Mouse (Mus musculus): Measurements from ENCODE around the gene Rab3a. TPM values are rescaled to one million over a fixed set of nuclear protein-coding genes. Genes with fewer than 3 reads are reported as not detected.

The Rab3a gene
- total RNA-seq (2021) = 10 to 100 TPM; 58.9 to 59.7 TPM
- long read RNA-seq, experiment 1, transcript Rab3a-201 (5 exons, 1,363 nt) = major isoform, 22 of 52 reads
- long read RNA-seq, experiment 1, transcript Rab3a-203 (4 exons, 1,556 nt) = minor isoform, 6 of 52 reads
- long read RNA-seq, experiment 1, partial matches to known transcripts = 10 of 52 reads
- long read RNA-seq, experiment 1, other reads (novel, unspliced or antisense) = 14 of 52 reads
- long read RNA-seq, experiment 2, transcript Rab3a-203 (4 exons, 1,556 nt) = minor isoform, 7 of 71 reads
- long read RNA-seq, experiment 2, transcript Rab3a-201 (5 exons, 1,363 nt) = major isoform, 36 of 71 reads
- long read RNA-seq, experiment 2, partial matches to known transcripts = 11 of 71 reads
- long read RNA-seq, experiment 2, other reads (novel, unspliced or antisense) = 16 of 71 reads

- DNase-seq (ENCODE audit: low spot score in 2 of 2) = peak; percentile 80 to 90
Observed at GRCm38 (mm10) chr8:70754043-70754870, at the start of gene Rab3a. TSS of gene Rab3a (plus strand) at chr8:70754679.

DNA sequence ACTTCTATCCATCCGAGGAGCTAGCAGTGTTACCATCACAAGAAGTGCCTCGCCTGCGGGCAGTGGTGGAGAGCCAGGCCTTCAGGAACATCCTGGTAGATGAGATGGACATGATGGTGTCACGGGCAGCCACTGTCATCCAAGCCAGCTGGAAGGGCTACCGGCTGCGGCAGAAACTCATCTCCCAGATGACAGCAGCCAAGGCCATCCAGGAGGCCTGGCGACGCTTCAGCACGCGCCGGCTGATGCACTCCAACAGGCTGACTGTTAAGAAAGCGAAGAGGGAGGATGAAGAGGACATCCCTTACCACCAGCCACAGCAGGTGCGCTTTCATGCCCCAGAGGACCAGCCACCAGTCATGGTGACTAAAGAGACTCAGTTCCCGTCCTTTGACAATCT lies 46.2 kb upstream of the Rab3a start:
- DNase-seq (ENCODE audit: low spot score in 2 of 2) = no peak

DNA sequence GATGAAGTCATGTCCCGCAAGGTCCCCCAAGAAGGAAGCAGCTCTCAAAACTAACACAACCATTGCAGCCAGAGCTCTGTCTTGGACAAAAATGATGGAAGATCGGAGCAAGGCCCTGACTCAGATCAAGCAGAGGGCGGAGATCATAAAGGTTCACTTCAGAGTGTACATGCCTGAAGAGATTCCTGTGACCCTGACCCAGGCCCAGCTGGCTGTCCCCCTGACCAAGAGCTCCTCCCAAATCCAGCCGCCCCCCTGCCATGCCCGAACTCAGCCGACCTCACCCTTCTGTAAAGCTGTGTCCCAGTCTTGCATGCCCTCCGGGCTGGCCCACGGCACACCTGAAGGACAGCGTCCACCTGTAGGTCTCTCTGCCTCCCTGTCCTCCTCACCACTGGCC lies 44.7 kb upstream of the Rab3a start:
- DNase-seq (ENCODE audit: low spot score in 2 of 2) = no peak

DNA sequence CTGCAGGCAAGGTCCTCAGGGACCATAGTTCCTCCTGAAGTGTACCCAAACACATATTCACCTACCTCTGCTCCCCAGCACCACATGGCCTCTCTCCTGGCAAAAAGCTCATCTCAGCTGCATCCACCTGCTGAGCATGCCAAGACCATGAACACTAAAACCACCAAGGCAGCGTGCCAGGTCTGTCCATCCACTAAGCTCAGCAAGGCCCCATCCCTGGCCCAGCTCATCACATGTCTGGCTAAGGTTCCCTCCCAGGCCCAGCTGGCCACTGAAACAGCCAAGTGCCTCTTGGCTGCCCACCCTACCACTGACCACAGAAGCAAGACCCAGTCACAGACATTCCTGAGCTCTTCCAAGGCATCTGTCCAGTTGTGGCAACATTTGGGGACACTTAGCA lies 44.2 kb upstream of the Rab3a start:
- no peak for DNase-seq (ENCODE audit: low spot score in 2 of 2)

DNA sequence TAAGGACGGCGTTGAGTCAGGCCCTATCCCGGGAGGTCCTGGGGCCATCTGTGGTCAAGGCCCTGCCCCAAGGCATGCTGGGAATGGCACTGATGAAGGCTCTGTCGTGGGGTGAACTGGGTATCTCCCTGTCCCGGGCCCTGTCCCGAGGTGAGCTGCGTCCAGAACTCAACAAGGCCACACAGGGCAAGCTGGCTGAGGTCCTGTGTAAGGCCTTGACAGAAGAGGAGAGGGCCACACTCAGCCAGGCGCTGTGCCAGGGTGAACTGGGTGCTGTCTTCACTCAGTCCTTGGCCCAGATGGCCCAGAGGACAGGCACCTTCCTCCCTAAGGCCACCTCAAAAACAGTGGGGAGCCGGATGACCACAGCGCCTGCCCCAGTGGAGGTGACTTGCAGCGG lies 43.4 kb upstream of the Rab3a start:
- no peak for DNase-seq (ENCODE audit: low spot score in 2 of 2)

GRCm38 (mm10) chr8:70713991-70714390 lies 40.5 kb upstream of the Rab3a start:
- DNase-seq (ENCODE audit: low spot score in 2 of 2) = no peak

DNA sequence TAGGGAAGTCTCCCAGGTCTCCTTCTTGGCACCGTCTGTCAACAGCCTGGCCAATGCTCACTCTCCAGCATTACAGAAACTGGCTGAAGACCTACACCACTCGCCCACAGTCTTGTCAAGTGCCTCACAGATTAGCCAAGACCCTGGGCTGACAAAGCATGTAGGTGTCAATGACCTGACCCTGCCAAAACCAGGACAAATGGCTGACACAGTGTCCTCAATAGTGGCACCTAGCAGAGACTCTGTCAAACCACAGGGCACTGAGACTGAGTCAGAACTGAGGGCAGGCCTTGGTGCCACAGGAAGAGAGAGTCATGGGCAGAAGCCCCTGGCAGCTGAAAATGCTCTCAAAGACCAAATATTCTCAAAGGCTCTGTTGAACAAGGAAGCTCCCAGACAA lies 39.4 kb upstream of the Rab3a start:
- no peak for DNase-seq (ENCODE audit: low spot score in 2 of 2)

DNA sequence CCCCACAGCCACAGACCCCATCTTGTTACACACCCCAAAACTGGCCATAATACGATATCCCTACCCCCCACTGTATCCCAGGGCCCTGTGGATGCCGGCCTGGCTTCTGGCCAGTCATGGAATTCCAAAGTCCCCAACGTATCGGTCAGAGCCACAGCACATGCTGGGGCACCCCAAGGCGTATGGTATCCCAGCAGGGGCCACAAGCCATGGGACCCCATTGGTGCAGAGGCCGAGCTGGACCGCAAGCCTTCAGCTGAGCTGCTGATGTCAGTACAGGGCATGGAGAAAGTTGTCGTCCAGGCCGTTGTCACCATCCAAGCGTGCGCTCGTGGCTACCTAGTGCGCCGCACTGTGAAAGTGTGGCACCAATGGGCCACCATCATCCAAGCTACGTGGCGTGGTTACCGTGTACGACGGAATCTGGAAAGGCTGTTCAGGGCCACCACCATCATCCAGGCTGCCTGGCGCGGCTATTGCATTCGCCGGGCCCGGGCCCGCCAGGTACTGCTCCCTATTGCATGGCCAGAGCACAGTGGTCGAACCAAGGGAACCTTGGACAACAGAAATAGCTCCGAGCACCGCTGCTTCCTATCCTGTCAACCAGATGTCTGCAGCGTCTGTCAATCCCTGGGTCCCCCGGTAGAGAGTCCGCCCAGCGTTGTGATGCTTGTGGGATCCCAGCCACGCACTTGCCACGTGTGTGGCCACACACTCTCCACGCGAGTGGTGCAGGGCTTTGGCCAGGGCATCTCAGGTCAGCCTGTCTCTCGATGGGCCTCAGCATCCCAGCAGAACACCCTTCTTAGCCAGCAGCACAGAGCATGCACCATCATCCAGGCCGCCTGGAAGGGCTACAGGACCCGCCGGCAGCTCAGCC lies 37.7 kb upstream of the Rab3a start:
- no peak for DNase-seq (ENCODE audit: low spot score in 2 of 2)

DNA sequence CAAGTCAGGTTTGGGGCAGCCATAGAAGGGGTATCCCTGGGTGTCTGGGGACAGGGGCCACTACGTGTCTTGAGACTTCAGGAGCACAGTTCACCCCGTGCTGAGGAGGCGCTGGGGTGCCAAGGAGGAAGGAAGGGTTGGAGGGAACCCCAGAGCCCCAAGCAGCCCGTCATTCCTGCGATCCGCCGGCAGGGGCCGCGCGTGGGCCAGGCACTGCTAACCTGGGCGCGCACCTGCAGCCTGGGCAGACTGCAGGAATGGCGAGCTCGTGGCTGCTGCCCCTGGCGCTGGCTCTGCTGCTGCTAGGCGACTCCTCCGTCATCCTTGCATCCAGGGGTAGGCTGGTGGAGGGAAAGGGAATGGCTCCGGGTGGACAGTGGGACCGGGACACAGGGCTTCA lies 36.2 kb upstream of the Rab3a start, which contains the start of gene Gm3336:
TSS of gene Gm3336 (plus strand) at position 247 of the 400 bp plus-strand sequence.
- no peak for DNase-seq (ENCODE audit: low spot score in 2 of 2)

GRCm38 (mm10) chr8:70719796-70720270 lies 34.6 kb upstream of the Rab3a start:
- no peak for DNase-seq (ENCODE audit: low spot score in 2 of 2)

GRCm38 (mm10) chr8:70720739-70721138 lies 33.7 kb upstream of the Rab3a start:
- DNase-seq (ENCODE audit: low spot score in 2 of 2) = peak; percentile 58 to 63

DNA sequence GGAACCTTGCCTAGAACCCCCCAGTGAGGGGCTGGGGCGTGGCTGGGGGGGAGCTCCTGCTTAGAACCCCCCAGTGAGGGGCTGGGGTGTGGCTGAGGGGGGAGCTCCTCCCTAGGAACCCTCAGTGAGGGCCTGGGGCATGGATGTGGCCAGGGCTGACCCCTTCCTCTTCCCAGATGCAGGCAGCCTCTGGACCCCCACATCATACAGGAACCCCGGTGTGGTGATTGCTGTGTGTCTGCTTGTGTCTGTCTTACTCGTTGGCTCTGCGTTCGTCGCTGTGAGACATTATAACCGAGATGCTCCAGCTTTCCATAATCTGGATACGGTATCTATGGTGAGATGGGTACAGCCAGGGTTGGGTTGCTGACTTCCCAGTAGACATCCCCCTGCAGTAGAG lies 32.9 kb upstream of the Rab3a start:
- DNase-seq (ENCODE audit: low spot score in 2 of 2) = no peak

GRCm38 (mm10) chr8:70723486-70724210 lies 30.8 kb upstream of the Rab3a start, which contains the start of gene Pde4c:
TSS of gene Pde4c (plus strand) at chr8:70723720.
- no peak for DNase-seq (ENCODE audit: low spot score in 2 of 2)

- DNase-seq (ENCODE audit: low spot score in 2 of 2) = no peak
Observed at GRCm38 (mm10) chr8:70724216-70724615, 30.3 kb upstream of the Rab3a start.

DNA sequence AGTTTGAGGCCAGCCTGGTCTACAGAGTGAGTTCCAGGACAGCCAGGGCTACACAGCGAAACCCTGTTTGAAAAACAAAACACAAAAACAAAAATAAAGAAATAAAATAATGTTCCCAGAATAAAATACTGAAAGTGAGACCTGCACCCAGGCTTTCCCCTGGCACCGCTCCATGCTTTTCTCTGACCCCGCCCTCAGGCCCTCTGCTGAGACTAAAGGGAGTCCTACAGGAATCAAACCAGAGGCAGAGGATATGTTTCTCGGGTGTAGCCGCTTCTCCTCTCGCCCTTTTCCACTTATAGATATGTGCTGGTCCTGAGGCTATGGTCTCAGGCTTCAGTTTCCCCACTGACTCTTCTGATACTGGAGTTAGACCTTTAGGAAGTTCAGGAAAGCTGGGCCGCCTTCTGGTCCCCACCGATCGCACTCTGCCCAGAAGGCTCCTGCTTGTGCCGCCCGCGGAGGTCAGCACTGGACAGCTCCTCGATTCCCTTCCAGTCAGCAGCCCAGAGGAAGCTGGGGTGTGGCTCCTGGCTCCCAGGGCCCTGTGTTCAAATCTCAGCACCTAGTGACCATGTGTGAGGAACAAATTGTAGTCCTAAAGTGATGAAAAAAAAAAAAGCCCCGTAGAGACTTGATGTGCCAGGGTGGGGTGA lies 28.6 kb upstream of the Rab3a start:
- DNase-seq (ENCODE audit: low spot score in 2 of 2) = no peak

- no peak for DNase-seq (ENCODE audit: low spot score in 2 of 2)
Observed at GRCm38 (mm10) chr8:70726721-70727120, 27.8 kb upstream of the Rab3a start.

DNA sequence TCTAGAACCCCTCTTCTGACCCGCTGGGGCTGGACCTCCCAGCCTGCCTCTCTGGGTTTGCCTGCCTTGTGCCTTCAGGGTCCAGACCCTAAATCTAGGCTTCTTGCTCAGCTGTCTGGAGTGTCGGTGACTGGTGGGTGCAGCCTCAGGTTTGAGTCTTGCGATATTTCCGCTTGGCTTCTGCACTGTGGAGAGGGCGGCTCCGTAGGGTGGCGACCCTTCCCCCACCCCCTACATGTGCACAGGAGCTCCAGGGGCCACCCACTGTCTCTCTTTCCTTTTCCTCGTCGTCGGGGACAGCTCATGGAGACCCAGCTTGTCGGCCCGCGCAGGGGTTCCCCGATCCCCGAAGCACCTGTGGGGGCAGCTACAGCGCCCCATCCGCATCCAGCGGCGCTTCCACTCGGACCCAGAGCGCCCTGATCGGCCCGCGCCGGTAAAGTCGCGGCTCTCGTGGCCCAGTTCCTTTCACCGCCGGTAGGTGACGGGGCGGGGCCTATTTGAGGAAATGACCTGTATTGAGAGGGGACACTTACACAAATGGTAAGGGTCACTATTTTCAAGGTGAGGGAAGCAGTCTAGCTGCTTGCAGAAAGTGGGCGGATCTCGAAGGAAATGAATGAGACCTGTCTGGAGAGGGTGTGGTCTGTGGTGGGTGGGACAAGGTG lies 24.5 kb upstream of the Rab3a start:
- DNase-seq (ENCODE audit: low spot score in 2 of 2) = no peak

DNA sequence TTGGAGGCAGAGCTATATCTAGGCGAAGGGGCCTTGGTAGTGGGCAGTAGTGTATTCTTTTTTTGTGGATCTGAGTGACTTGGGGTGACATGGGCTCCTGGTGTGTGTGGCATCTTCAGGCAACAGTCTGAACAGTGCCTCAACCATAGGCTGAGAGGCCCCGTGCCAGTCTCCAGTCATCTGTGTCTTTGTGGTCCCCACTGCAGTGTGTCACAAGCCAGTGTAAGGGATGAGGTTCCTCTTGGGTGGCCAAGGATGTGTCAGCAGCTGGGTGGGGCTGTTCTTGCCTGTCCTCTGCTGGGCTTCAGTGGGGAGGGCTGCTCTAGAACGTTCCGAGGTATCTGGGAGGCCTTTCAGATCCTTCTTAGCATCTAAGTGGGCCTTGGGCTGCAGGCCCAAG lies 23.5 kb upstream of the Rab3a start:
- no peak for DNase-seq (ENCODE audit: low spot score in 2 of 2)

DNA sequence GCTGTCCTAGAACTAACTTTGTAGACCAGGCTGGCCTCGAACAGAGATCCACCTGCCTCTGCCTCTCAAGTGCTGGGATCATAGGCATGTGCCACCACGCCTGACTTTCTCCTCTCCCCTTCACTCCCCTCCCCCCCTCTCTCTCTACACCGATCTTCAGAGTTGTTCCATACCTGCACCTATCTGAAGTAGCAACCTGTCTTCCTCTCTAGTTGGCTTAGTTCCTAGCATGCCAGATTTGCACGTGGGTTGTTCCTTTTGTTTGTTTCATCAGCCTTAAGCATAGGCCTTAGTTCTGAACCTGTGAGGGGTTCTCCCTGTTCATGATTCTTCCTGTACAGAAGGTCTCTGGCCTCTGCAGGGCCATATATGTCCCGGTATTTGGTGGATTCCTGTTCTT lies 16.8 kb upstream of the Rab3a start:
- DNase-seq (ENCODE audit: low spot score in 2 of 2) = no peak
